Mouse (Mus musculus) gastrocnemius, postnatal 36 days (tissue): ENCODE results near the gene Slc25a54. TPM values are rescaled to one million over a fixed set of nuclear protein-coding genes. Genes with fewer than 3 reads are reported as not detected.

Source experiments
- DNase-seq, 2 experiments: peaks; one replicate each; pipeline ENCODE4 v3.0.0; 2022
- intact Hi-C: fragments of 180-260 bp; cut with DNase I; formaldehyde crosslinking; loops from one replicate; pipeline ENCODE4 v1.15.1; 2025
- microRNA-seq, 2 experiments: library from miRNA; unstranded; fragments of <30 nt; microRNA quantifications; one replicate each; pipeline ENCODE4 v1.2.0; 2021
- total RNA-seq, 2 experiments: library from RNA; stranded (reverse); gene quantifications; 2 replicates each; pipeline ENCODE4 v1.2.3; 2021

Slc25a54 gene
- total RNA-seq, 2 experiments from 2014 or later, result not detected

DNA sequence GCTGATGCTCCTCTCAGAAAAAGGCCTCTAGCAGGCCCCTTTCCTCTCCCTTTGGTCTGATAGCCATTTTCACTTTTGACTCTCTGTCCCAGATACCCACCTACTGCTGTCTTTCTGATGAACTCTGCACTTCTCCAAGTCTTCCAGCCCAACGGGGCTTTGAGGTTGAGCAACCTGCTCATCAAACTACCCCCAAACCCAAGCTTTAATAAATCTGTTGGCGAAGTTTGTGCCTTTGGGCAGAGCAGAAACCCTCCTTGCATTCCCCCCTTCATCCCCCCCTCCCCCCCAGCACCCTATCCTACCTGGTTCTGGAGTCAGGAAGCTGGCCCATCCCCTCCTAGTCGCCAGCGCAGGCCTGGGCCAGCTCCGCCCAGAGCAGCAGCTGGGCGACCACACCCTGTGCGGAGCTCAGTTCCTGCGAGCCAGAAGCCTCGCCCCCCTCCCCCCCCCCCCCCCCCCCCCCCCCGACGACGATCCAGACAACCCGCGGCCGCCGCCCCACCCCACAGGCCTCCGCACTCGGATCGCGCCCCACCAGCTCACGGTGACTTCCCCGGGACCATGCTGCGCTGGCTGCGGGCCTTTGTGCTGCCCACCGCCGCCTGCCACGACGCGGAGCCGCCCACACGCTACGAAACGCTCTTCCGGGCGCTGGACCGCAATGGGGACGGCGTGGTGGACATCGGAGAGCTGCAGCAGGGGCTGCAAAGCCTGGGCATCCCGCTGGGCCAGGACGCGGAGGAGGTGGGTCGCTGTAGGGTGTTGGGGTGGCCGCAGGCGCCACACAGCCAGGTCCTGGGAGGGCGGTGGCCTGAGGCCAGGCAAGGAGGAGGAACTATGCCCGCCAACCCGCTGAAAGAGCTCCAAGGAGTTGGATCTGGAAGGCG, 42.6 kb downstream of the Slc25a54 start, which contains the start of gene Slc25a24:
Gene Slc25a24, plus strand, starts transcription at position 509 of the 890 bp plus-strand sequence.
- intact Hi-C loops, result no loop called here
- peak; percentile 49 to 66 for DNase-seq

DNA sequence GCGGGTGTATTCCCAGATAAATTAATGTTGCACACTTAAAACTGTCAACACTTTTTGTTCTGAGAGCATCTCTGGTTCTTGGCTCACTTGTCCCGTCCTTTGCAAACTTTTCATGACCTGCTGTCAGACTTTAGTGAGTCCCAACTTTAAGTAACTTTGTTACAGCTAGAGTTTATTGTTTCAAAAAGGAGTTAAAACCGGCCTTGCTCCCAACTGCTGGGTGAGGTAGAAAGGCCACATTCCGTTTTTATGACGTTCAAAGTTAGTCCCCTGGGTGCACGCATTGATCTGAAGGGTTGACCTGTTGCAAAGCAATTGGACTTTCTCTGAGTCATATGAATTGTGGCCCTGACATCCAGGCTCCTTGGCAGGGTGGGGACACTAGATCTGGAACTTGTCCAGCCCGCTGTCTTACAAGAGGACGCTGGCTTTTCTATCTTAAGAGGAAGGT, 43.3 kb downstream of the Slc25a54 start:
- intact Hi-C loops, result no loop called here

GRCm38 (mm10) chr3:109124091-109124490, 43.8 kb downstream of the Slc25a54 start:
- no peak for DNase-seq
- intact Hi-C loops, result no loop called here

More for the DNA sequence above, 43.3 kb downstream of the Slc25a54 start:
- DNase-seq, result peak; percentile 25 to 49

- intact Hi-C loops, result no loop called here
- DNase-seq, result no peak
These were observed 45.3 kb downstream of the Slc25a54 start for GRCm38 (mm10) chr3:109125531-109125930.

DNA sequence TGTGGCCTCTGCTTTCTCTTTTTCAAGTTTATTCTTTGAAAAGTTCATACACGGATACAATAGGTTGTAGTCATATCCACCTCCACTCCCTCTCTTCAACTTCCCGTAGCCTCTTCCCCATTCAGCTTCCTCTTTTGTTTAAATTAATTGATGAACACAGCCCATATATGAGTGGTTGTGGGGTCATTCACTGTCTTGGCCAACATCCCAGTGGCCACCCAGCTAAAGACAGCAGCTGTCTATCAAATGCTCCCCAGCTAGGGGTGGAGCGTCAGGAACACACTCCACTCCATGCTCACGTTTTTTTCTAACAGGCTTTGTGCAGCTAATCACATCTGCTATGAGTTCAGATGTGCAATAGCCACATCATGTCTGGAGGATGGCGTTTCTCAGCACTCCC, 49.5 kb downstream of the Slc25a54 start:
- no peak for DNase-seq
- intact Hi-C loops, result no loop called here

GRCm38 (mm10) chr3:109132966-109133365, 52.7 kb downstream of the Slc25a54 start:
- intact Hi-C loops, result no loop called here
- no peak for DNase-seq

DNA sequence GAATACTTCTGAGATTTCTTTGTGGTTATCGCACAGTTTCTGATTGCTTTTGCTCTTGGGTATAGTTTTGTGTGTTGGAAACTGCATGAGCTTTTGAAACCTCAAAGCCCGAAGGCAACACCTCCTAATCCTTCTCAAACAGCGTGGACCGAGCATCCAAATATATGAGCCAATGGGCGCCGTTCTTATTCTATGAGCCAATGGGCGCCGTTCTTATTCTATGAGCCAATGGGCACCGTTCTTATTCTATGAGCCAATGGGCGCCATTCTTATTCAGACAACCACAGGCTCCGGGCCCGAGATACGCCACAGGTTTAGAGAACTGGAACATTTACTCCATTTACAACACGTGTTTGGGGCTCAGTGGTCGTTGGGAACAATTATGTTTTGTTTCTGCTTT, 53.8 kb downstream of the Slc25a54 start:
- no peak for DNase-seq
- intact Hi-C loops, result no loop called here

GRCm38 (mm10) chr3:109135352-109135751, 55.1 kb downstream of the Slc25a54 start:
- no peak for DNase-seq
- intact Hi-C loops, result no loop called here

GRCm38 (mm10) chr3:109152561-109152960, 72.3 kb downstream of the Slc25a54 start:
- no peak for DNase-seq
- intact Hi-C loops, result no loop called here

DNA sequence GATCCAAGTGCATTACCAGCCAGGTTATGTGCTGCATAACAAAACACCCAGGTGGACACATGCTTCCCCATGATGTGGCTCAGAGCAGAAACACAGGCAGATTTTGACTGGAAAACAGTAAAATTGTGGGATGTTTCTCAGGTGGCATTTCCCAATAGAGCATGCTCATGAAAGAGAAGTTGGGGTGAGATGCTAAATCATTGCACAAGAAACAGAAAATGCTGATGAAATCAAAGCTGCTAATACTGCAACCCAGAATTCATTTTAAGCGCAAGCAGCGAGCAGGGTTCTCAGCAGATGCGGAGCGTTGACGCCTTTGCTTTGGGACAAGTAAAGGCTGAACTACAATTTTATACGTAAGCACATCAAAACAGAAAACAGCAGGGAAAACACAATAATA, 73.1 kb downstream of the Slc25a54 start:
- intact Hi-C loops, result no loop called here
- DNase-seq, result no peak

DNA sequence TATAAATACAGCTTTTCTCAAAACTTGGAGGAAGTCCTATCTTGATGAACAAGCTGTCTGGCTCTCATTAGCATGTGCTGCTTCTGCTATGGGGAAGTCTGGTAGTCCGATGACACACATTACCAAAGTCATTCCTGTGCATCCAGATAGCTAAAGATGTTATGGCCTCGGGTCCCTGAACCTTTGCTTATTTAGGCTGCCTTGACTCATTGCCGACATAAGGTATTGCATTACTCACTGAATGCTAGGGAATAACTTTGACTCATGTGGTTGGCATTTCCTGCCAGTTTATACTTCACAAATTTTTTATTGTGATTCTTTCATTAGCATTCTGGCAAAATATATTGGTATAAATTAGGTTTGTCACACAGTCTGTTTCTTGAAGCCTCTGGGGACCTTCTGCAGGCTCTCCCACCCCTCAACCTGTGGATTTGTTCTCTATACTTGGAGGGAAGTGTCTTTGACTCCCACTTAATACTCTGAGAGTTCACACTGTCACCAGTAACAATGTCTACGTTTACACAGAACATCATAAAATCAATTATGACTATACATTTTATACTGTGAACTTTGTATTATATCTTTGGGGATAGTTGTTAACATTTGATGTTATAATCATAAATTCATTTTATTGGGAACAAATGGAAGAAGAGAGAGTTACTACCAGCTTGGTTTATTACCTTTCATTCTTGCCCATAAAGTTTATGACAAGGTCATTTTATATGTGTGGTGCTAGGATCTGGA, 75.8 kb downstream of the Slc25a54 start:
- no peak for DNase-seq
- intact Hi-C loops, result no loop called here

DNA sequence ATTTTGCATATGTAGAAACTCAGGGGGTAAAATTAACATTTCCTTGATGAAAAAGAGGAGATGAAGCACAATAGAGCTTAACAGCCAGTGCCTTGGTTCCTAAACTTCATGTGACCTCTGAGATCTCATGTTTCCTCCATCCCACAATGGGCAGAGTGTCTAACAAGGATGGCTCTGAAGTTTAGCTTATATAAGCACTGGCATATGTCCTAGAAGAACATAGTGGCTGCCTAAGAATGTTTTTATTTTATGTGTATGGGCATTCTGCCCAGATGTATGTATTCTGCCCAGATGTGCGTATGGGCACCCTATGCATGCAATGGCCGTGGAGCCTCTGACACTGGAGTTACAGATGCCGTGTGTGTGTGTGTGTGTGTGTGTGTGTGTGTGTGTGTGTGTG, 77.2 kb downstream of the Slc25a54 start:
- no peak for DNase-seq

DNA sequence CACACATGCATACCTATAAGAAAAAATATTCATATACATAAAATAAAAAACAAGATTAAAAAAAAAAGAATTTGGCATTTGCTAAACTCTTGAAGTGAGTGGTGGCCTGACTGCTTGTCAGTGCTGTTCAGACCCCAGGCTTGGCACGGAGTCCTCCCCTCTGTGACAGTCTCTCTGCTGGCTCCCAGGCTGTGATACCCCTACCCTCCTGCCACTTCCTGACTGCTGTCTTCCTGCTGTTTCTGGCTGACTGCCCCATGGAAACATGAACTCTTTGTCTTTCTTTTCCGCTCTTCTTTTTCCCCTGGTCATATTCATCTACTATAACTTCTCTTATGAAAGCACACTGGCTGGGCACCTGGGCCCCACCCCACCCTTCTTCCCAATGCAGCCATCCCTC, 83.8 kb downstream of the Slc25a54 start:
- no peak for DNase-seq
- intact Hi-C loops, result no loop called here

More for the DNA sequence above, 77.2 kb downstream of the Slc25a54 start:
- intact Hi-C loops, result no loop called here

DNA sequence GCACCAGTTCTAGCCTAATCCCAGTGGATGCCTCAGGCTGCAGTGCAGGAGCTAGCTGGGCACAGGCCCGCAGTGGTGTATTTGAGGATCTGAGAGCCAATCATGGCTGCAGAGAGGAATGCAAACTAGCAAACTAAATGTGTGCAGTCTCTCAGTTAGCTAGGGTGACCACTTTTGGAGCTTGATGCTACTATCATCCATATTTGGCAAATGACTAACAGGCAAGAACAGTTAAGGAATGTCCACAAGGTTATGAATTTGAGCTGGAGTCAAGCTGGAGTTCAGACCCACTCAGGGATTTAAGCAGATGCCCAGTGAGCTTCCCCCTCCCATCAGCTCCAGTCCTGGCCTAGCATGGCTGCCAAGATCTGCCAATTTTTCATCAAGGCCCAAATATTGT, 84.4 kb downstream of the Slc25a54 start:
- intact Hi-C loops, result no loop called here
- no peak for DNase-seq

- no peak for DNase-seq
- intact Hi-C loops, result no loop called here
These were observed 85.1 kb downstream of the Slc25a54 start for GRCm38 (mm10) chr3:109165214-109165829.

Small RNA genes lying within 50 kb of the gene (microRNA-seq; reads per million reads assigned to microRNA genes)
- gene Gm44384, result 0 reads per million in 2 experiments

Other genes with a start within 250 kb of the Slc25a54 start
- 10 to 100 TPM; 25.3 to 26.7 TPM for gene Stxbp3, start 239.9 kb upstream of the Slc25a54 start, total RNA-seq
- under 1 TPM in 1 of 2 experiments, not detected in 1; 0.05 TPM for gene Fndc7, start 190.5 kb upstream of the Slc25a54 start, total RNA-seq
- gene Prpf38b, start 168.7 kb upstream of the Slc25a54 start, total RNA-seq, result 10 to 100 TPM; 13.1 to 17.2 TPM
- not detected for gene Henmt1, start 140.6 kb upstream of the Slc25a54 start, total RNA-seq
- not detected for gene Gm9857, start 140.0 kb upstream of the Slc25a54 start, total RNA-seq
- gene Fam102b, start 52.9 kb upstream of the Slc25a54 start, total RNA-seq, result 1 to 10 TPM; 6.1 to 7.0 TPM
- gene Slc25a24, start 42.7 kb downstream of the Slc25a54 start, total RNA-seq, result 1 to 10 TPM; 2.5 to 3.0 TPM